10 mouse cellular contexts compared by ENCODE assay signal in the genomic region with DNA sequence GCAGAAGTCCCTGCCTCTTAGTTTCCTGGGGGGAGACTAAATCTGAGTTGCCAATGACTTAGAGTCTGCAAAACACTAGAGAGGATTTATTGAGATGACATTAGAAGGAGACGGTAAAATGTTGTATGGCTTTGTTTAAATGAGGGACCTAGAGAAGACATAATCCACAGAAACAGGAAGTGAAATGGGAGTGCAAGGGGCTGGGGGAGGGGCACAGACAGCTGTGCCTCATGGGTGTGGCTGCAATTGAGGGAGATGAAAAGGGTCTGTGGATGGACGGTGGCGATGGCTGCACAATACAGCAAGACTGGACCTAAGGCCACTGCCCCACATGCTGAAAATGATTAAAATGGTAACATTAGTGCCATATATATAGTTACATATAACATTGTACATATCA. TPM values are rescaled to one million over a fixed set of nuclear protein-coding genes. Genes with fewer than 3 reads are reported as not detected.
A peak's percentile ranks its signal among the peaks of the same experiment; 100 is the strongest.
DNase-seq lines count a peak whose midpoint lies in the region; ATAC-seq and TF ChIP-seq lines count a peak whose summit lies in the region.
"Had no signal": no experiment of that assay in that cellular context is flagged by ENCODE, and none has a peak within 500 bp of the region (broad histone marks: within the 10 kb centered on the region; RNA-seq: fewer than 3 reads in every experiment).

No protein-coding gene starts in this region.

- H3K4me2 ChIP-seq in liver, embryonic 15.5 days: peak overlapping the region; percentile 66
- no peak overlapping the region for H3K4me2 ChIP-seq in forebrain, postnatal 0 days (ENCODE audit: low read depth)
- H3K4me2 ChIP-seq: neural tube, embryonic 15.5 days had no signal

- peak overlapping the region; percentile 98 for H3K27ac ChIP-seq in liver, embryonic 15.5 days (replicated peaks)
- no peak overlapping the region for H3K27ac ChIP-seq in forebrain, postnatal 0 days (ENCODE audit: low read depth, low read length)
- H3K27ac ChIP-seq: neural tube, embryonic 15.5 days had no signal

- WGBS in liver, embryonic 15.5 days (ENCODE audit: insufficient replicate concordance): 11% methylated on average over 3 of the region's 3 CpGs
- WGBS in forebrain, postnatal 0 days: 64% methylated on average over 3 of the region's 3 CpGs

- no peaks in the 10 kb centered on the region for H3K27me3 ChIP-seq in erythroblast, embryonic 14.5 days (ENCODE audit: control insufficient read depth)
- 0 out of 2 replicates have a peak, but pooled peaks cover 2% of the 10 kb centered on the region for H3K27me3 ChIP-seq in G1E (ENCODE audit: insufficient read depth, low read length)
- no peaks in the 10 kb centered on the region for H3K27me3 ChIP-seq in liver, embryonic 15.5 days
- H3K27me3 ChIP-seq in forebrain, postnatal 0 days (ENCODE audit: insufficient read depth, low read length): no peaks in the 10 kb centered on the region
- H3K27me3 ChIP-seq: neural tube, embryonic 15.5 days had no signal

- peaks cover 2% of the 10 kb centered on the region; the same call in 1 of the 2 replicates for H3K36me3 ChIP-seq in erythroblast, embryonic 14.5 days (ENCODE audit: control insufficient read depth)
- H3K36me3 ChIP-seq in G1E (replicated peaks): no peaks in the 10 kb centered on the region
- H3K36me3 ChIP-seq in liver, embryonic 15.5 days (replicated peaks): no peaks in the 10 kb centered on the region
- H3K36me3 ChIP-seq in forebrain, postnatal 0 days (ENCODE audit: insufficient read depth): no peaks in the 10 kb centered on the region
- H3K36me3 ChIP-seq: neural tube, embryonic 15.5 days had no signal

- no peak for ATAC-seq in erythroblast, adult 5-6 weeks (replicated peaks; ENCODE audit: low FRiP score, poor library complexity, severe bottlenecking)
- no peak; the same call in 1 of the 2 replicates for ATAC-seq in G1E (ENCODE audit: extremely low read depth, insufficient number of reproducible peaks, low FRiP score, poor library complexity, severe bottlenecking)
- ATAC-seq in liver, embryonic 15.5 days (ENCODE audit: insufficient read depth): no peak
- ATAC-seq in forebrain, postnatal 0 days: no peak

- peaks cover 91% of the 10 kb centered on the region for H3K4me1 ChIP-seq in erythroblast, embryonic 14.5 days (ENCODE audit: control insufficient read depth)
- peaks cover 59% of the 10 kb centered on the region for H3K4me1 ChIP-seq in G1E (ENCODE audit: insufficient read depth, low read depth, low read length)
- H3K4me1 ChIP-seq in liver, embryonic 15.5 days (replicated peaks): peaks cover 72% of the 10 kb centered on the region
- no peaks in the 10 kb centered on the region for H3K4me1 ChIP-seq in forebrain, postnatal 0 days (ENCODE audit: insufficient read depth)

- no peak for TF ChIP-seq CTCF in G1E (IDR thresholded peaks at IDR 0.05; ENCODE audit: low read depth, low read length)
- TF ChIP-seq CTCF in forebrain, postnatal 0 days (IDR thresholded peaks at IDR 0.05; ENCODE audit: low read depth): no peak

- peak overlapping the region; percentile 54 for H3K4me3 ChIP-seq in erythroblast, embryonic 14.5 days (replicated peaks)
- H3K4me3 ChIP-seq in G1E (ENCODE audit: low read depth, low read length): peak overlapping the region; percentile 56; the same call in 1 of the 2 replicates
- H3K4me3 ChIP-seq in liver, embryonic 15.5 days (replicated peaks): no peak overlapping the region
- H3K4me3 ChIP-seq in forebrain, postnatal 0 days (ENCODE audit: low read depth, low read length): no peak overlapping the region
- H3K4me3 ChIP-seq: neural tube, embryonic 15.5 days had no signal

- H3K9me3 ChIP-seq in erythroblast, embryonic 14.5 days (ENCODE audit: control insufficient read depth, low read length): no peaks in the 10 kb centered on the region
- no peaks in the 10 kb centered on the region for H3K9me3 ChIP-seq in G1E (replicated peaks)
- no peaks in the 10 kb centered on the region for H3K9me3 ChIP-seq in liver, embryonic 15.5 days (replicated peaks)
- H3K9me3 ChIP-seq in forebrain, postnatal 0 days (ENCODE audit: low read length): no peaks in the 10 kb centered on the region
- H3K9me3 ChIP-seq: neural tube, embryonic 15.5 days had no signal

- peak overlapping the region; percentile 37 for H3K9ac ChIP-seq in liver, embryonic 15.5 days
- no peak overlapping the region for H3K9ac ChIP-seq in forebrain, postnatal 0 days
- H3K9ac ChIP-seq: neural tube, embryonic 15.5 days had no signal

- DNase-seq in G1E (ENCODE audit: low spot score): no peak
- peak; percentile 66 to 82 for DNase-seq in spleen, postnatal 4 days (ENCODE audit: low spot score in 2 of 2)
- no peak for DNase-seq in forebrain, postnatal 0 days
- DNase-seq in cerebellum, adult 11-12 months: no peak
- DNase-seq in heart, postnatal 4 days: no peak
- DNase-seq: kidney, postnatal 25 days had no signal

RNA-seq across cellular contexts. Expression of a gene that starts 56.7 kb away (rescaled TPM):
- polyA plus RNA-seq in erythroblast, embryonic 14.5 days (2012): 0.01 TPM in 1 of 2 replicates, not detected in the other
- total RNA-seq in erythroblast, adult 5-6 weeks (2015; ENCODE audit: low replicate concordance): 1.0 TPM in 1 of 2 replicates, not detected in the other
- total RNA-seq in erythroblast, adult 5-6 weeks (2017; ENCODE audit: low replicate concordance): 0.28 and 1.1 TPM in 2 replicates
- total RNA-seq in G1E (2014; fragmentation: Nextera tagmentation) (not detected in 2 replicates), G1E (2017) (0.11 TPM in 1 of 2 replicates, not detected in the other)
- not detected in 2 replicates for polyA plus RNA-seq in G1E (2012)
- polyA plus RNA-seq in liver, embryonic 15.5 days (2015; fragmentation: Nextera tagmentation; extraction: Ambion mirVana): 23.8 and 24.1 TPM in 2 replicates
- 8.4 and 12.3 TPM in 2 replicates for total RNA-seq in forebrain, postnatal 0 days (2014; rRNA removed)
- 5.8 and 6.6 TPM in 2 replicates for polyA plus RNA-seq in forebrain, postnatal 0 days (2015; fragmentation: Nextera tagmentation; extraction: Ambion mirVana)
- total RNA-seq in heart, postnatal 4 days (2021): 10 to 100 TPM in 1 of 2 experiments, 1 to 10 TPM in 1; 9.0 to 10.2 TPM

Comparison
In these comparisons a context has a peak if more than half of its experiments do, and no peak if none do; other contexts are left out.
1. H3K4me3 ChIP-seq: peak in erythroblast, embryonic 14.5 days (single experiment) and G1E (single experiment); none in liver, embryonic 15.5 days (single experiment) and forebrain, postnatal 0 days (single experiment).
2. DNase-seq: peak in spleen, postnatal 4 days (2 of 2); none in G1E (single experiment), forebrain, postnatal 0 days (single experiment), cerebellum, adult 11-12 months (single experiment) and heart, postnatal 4 days (single experiment).